Mouse (Mus musculus): ENCODE data around the gene Rhoa. TPM values are rescaled to one million over a fixed set of nuclear protein-coding genes. Genes with fewer than 3 reads are reported as not detected.
A peak's percentile ranks its signal among the peaks of the same experiment; 100 is the strongest.
"Not testable (repeated sequence)": the region's sequence is repeated elsewhere in the genome, so short reads cannot be mapped to it uniquely, and the experiment has no call there.

Rhoa gene
- polyA plus RNA-seq, 1 experiment from 2014 or later, result 151 TPM

DNA sequence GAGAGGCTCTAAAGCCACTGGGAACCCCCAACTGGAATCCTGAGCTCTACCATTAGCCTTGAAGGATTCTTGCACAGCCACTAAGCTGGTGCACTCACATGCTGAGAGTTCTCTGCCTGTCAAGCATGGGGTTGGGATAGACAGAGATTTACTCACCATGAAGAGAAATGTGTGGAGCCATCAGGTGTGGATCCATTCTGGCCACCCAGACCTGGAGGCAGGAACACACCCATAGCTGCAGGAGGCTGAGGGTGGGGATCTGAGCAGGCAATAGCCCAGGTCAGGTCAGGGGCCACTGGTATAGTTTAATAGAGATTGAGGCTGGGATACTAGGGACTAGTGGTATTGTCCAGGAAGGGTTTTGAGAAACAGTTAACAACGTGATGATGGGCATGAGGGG, 759 bp upstream of the Rhoa start:
- Histone ChIP-seq H3K27ac (ENCODE audit: low read depth, low read length) (peak overlapping the region; percentile 77), H3K4me1 (ENCODE audit: control insufficient read depth, insufficient read depth, low read length) (peaks cover 28% of the 10 kb centered on the region), H3K4me3 (ENCODE audit: low read depth, low read length) (peak overlapping the region; percentile 90), H3K4me2 (ENCODE audit: low read depth, low read length) (peak overlapping the region; percentile 73), H3K9ac (replicated peaks; ENCODE audit: low read depth, low read length) (peak overlapping the region; percentile 62), H3K27me3 (ENCODE audit: control insufficient read depth, insufficient read depth, low read length) (no peaks in the 10 kb centered on the region), H3K36me3 (ENCODE audit: control insufficient read depth, insufficient read depth, low read length) (peaks cover 21% of the 10 kb centered on the region), H3K9me3 (ENCODE audit: control insufficient read depth, low read length) (no peaks in the 10 kb centered on the region)
- ATAC-seq (ENCODE audit: low read depth), result peak; percentile 0; the same call in 1 of the 2 replicates
- WGBS, result 4% methylated on average over 1 of the region's 1 CpGs

DNA sequence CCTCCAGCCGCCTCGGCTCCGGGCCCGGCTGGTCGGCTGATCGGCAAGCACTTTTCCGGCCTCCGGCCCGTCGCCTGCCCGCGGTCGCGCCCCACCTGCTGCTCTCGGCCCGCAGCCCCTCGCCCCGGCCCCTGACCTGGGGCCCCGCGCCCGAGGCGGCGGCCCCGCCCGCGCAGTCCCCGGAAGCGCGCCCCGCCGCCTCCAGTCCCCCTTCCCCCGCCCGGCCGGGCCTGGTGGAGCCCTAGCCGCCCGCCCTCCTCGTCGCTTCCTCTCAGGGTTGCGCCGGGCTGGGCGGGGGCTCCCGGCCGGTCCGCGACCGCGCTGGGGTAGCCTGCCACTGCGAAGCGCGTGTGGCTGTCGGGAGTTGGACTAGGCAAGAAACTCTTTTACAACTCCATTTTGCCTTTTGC, 647 bp downstream of the Rhoa start:
- Histone ChIP-seq H3K4me3 (ENCODE audit: low read depth, low read length) (peak overlapping the region; percentile 90), H3K27me3 (ENCODE audit: control insufficient read depth, insufficient read depth, low read length) (no peaks in the 10 kb centered on the region), H3K4me1 (ENCODE audit: control insufficient read depth, insufficient read depth, low read length) (peaks cover 28% of the 10 kb centered on the region), H3K27ac (ENCODE audit: low read depth, low read length) (peak overlapping the region; percentile 98), H3K36me3 (ENCODE audit: control insufficient read depth, insufficient read depth, low read length) (peaks cover 18% of the 10 kb centered on the region), H3K9me3 (ENCODE audit: control insufficient read depth, low read length) (no peaks in the 10 kb centered on the region), H3K9ac (replicated peaks; ENCODE audit: low read depth, low read length) (peak overlapping the region; percentile 93), H3K4me2 (ENCODE audit: low read depth, low read length) (peak overlapping the region; percentile 54)
- ATAC-seq (ENCODE audit: low read depth), result peak; percentile 73
- WGBS, result 2% methylated on average over 29 of the region's 51 CpGs

DNA sequence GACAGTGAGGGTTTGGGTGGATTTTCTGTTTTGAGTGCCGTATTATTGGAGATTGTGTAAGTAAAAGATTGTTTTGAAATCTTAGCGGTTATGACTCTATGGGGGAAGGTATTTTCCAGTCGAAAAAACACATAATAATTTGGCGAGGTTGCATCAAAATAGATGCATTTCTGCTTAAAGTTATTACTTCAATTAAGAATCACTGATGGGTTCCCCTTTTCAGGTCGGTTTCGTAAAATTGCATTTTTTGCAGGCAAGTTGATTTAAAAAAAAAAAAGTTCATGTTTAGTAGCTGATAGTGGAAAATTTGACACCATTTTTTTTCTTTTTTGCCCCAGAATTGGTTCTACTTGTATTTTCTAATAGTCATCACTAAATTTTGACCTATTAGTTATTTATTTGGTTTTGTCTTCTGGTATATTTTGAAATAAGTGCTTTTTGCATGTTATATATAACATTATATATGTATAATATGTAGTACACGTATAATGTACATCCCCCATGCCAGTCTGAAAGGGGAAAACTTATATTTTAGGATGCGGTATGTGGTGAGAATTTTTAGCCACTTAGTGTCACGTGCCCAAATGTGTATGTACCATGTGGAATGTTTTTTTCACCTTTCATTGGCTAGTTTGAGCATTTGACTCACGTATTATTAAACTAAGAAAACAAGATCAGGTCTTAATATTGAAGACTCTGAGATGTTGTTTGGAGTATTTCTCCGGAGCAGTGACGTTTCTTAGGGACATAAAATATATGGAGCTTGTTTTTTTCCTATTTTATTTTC, 1.3 kb downstream of the Rhoa start:
- 22% methylated on average over 12 of the region's 12 CpGs for WGBS

DNA sequence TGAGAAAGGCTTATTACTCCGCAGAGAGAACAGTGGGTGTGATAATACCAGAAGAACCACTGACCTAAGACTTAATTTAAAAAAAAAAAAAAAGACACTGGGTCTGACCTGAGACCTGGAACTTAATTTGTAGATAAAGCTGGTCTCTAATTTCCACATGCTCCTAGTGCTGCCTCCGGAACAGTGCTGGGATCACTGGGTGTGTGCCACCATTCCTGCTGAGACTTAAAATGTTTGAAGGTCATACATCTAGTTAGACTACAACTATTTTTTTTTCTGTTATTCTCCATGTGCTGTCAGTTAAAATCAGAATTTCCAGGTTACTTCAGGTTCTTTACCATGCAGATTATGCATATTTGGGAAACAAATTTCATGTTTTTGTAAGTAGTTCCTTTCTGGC, 2.2 kb downstream of the Rhoa start:
- 63% methylated on average over 2 of the region's 2 CpGs for WGBS
- Histone ChIP-seq H3K27ac (ENCODE audit: low read depth, low read length) (no peak overlapping the region), H3K9ac (replicated peaks; ENCODE audit: low read depth, low read length) (no peak overlapping the region), H3K36me3 (ENCODE audit: control insufficient read depth, insufficient read depth, low read length) (peaks cover 5% of the 10 kb centered on the region; the same call in 1 of the 2 replicates), H3K9me3 (ENCODE audit: control insufficient read depth, low read length) (no peaks in the 10 kb centered on the region), H3K4me2 (ENCODE audit: low read depth, low read length) (peak overlapping the region; percentile 54), H3K27me3 (ENCODE audit: control insufficient read depth, insufficient read depth, low read length) (no peaks in the 10 kb centered on the region), H3K4me3 (ENCODE audit: low read depth, low read length) (peak overlapping the region; percentile 90), H3K4me1 (ENCODE audit: control insufficient read depth, insufficient read depth, low read length) (peaks cover 28% of the 10 kb centered on the region)
- no peak for ATAC-seq (ENCODE audit: low read depth)

More for the DNA sequence above, 1.3 kb downstream of the Rhoa start:
- Histone ChIP-seq H3K9me3 (ENCODE audit: control insufficient read depth, low read length) (no peaks in the 10 kb centered on the region), H3K4me1 (ENCODE audit: control insufficient read depth, insufficient read depth, low read length) (peaks cover 28% of the 10 kb centered on the region), H3K4me3 (ENCODE audit: low read depth, low read length) (peak overlapping the region; percentile 90), H3K36me3 (ENCODE audit: control insufficient read depth, insufficient read depth, low read length) (peaks cover 14% of the 10 kb centered on the region), H3K4me2 (ENCODE audit: low read depth, low read length) (peak overlapping the region; percentile 54), H3K27ac (ENCODE audit: low read depth, low read length) (peak overlapping the region; percentile 98), H3K27me3 (ENCODE audit: control insufficient read depth, insufficient read depth, low read length) (no peaks in the 10 kb centered on the region), H3K9ac (replicated peaks; ENCODE audit: low read depth, low read length) (peak overlapping the region; percentile 93)
- ATAC-seq (ENCODE audit: low read depth), result no peak

DNA sequence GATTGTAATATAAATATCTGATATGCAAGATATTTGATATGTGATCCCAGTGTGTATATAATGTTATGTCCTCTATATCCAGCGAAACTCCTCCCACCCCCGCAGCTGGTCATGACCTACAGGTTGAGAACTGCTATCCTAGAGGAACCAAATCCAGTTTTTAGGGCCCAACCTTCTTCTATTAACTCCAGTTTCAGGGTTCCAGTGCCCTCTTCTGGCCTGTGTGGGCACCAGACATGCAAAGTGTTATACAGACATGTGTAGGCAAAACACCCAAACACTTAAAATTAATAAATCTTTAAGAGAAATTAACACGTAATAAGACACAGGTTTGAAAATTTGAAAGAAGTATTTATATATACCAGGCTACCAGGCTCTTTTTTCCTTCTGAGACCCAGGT, 11.6 kb downstream of the Rhoa start:
- over 99% methylated on average over 3 of the region's 3 CpGs for WGBS
- no peak overlapping the region for H3K4me3 ChIP-seq (ENCODE audit: low read depth, low read length)
- H3K4me2 ChIP-seq (ENCODE audit: low read depth, low read length), result no peak overlapping the region
- no peaks in the 10 kb centered on the region for H3K36me3 ChIP-seq (ENCODE audit: control insufficient read depth, insufficient read depth, low read length)
- no peak overlapping the region for H3K27ac ChIP-seq (ENCODE audit: low read depth, low read length)
- no peaks in the 10 kb centered on the region for H3K9me3 ChIP-seq (ENCODE audit: control insufficient read depth, low read length)
- ATAC-seq (ENCODE audit: low read depth), result no peak
- no peak overlapping the region for H3K9ac ChIP-seq (replicated peaks; ENCODE audit: low read depth, low read length)
- H3K4me1 ChIP-seq (ENCODE audit: control insufficient read depth, insufficient read depth, low read length), result no peaks in the 10 kb centered on the region
- H3K27me3 ChIP-seq (ENCODE audit: control insufficient read depth, insufficient read depth, low read length), result no peaks in the 10 kb centered on the region

DNA sequence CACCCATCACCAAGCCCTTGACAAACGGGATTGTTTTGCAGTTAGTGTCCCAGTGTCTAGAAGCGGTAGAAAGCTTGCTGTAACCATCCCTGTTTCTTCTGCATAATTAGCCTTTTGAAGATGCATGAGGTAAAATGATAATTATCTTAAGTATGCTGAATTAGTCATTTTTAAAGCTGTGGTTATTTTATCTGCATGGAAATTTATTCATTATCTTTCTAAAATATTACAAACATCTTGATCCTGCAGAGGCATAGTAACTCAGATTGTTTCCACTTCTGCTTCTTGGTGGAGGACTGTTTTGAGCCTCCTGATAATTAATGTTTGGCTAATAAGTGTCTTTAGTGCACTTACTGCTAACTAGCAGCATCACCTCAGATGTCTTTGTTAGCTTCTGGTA, 12.5 kb downstream of the Rhoa start:
- no peak overlapping the region for H3K9ac ChIP-seq (replicated peaks; ENCODE audit: low read depth, low read length)
- H3K27me3 ChIP-seq (ENCODE audit: control insufficient read depth, insufficient read depth, low read length), result no peaks in the 10 kb centered on the region
- ATAC-seq (ENCODE audit: low read depth), result no peak
- H3K4me3 ChIP-seq (ENCODE audit: low read depth, low read length), result no peak overlapping the region
- no peak overlapping the region for H3K4me2 ChIP-seq (ENCODE audit: low read depth, low read length)
- H3K36me3 ChIP-seq (ENCODE audit: control insufficient read depth, insufficient read depth, low read length), result no peaks in the 10 kb centered on the region
- H3K27ac ChIP-seq (ENCODE audit: low read depth, low read length), result no peak overlapping the region
- no peaks in the 10 kb centered on the region for H3K9me3 ChIP-seq (ENCODE audit: control insufficient read depth, low read length)
- 85% methylated on average over 2 of the region's 2 CpGs for WGBS
- no peaks in the 10 kb centered on the region for H3K4me1 ChIP-seq (ENCODE audit: control insufficient read depth, insufficient read depth, low read length)

DNA sequence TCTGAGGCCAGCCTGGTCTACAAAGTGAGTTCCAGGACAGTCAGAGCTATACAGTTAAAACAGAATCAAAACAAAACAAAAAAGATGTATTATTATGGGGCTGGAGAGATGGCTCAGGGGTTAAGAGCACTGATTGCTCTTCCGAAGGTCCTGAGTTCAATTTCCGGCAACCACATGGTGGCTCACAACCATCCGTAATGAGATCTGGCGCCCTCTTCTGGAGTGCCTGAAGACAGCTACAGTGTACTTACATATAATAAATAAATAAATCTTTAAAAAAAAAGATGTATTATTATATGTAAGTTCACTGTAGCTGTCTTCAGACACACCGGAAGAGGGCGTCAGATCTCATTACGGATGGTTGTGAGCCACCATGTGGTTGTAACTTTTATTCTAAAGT, 16.1 kb downstream of the Rhoa start:
- not testable (repeated sequence) for H3K27ac ChIP-seq (ENCODE audit: low read depth, low read length); H3K4me2 ChIP-seq (ENCODE audit: low read depth, low read length); H3K9me3 ChIP-seq (ENCODE audit: control insufficient read depth, low read length); H3K27me3 ChIP-seq (ENCODE audit: control insufficient read depth, insufficient read depth, low read length); H3K4me1 ChIP-seq (ENCODE audit: control insufficient read depth, insufficient read depth, low read length); H3K36me3 ChIP-seq (ENCODE audit: control insufficient read depth, insufficient read depth, low read length); H3K4me3 ChIP-seq (ENCODE audit: low read depth, low read length); H3K9ac ChIP-seq (replicated peaks; ENCODE audit: low read depth, low read length); ATAC-seq (ENCODE audit: low read depth)
- WGBS, result 88% methylated on average over 7 of the region's 7 CpGs

DNA sequence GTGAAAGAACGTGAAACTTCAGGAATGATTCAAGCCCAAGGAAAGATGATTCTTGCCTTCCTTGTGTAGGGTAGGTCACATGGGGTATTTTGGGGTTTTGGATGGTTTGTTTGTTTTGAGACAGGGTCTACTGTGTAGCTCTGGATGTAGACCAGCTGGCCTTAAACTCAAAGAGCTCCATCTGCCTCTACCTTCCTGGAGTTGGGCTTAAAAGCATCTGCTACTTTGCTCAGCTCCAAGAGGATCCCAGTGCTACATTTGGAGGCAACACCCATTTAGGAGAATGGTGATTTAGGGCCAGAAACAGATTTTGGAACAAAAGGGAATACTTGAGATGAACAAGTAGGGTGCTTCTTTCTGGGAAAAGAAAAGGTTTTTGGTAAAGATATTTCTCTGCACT, 18.9 kb downstream of the Rhoa start:
- Histone ChIP-seq H3K27ac (ENCODE audit: low read depth, low read length) (no peak overlapping the region), H3K36me3 (ENCODE audit: control insufficient read depth, insufficient read depth, low read length) (peaks cover 9% of the 10 kb centered on the region; the same call in 1 of the 2 replicates), H3K27me3 (ENCODE audit: control insufficient read depth, insufficient read depth, low read length) (no peaks in the 10 kb centered on the region), H3K9ac (replicated peaks; ENCODE audit: low read depth, low read length) (no peak overlapping the region), H3K9me3 (ENCODE audit: control insufficient read depth, low read length) (no peaks in the 10 kb centered on the region), H3K4me3 (ENCODE audit: low read depth, low read length) (no peak overlapping the region), H3K4me2 (ENCODE audit: low read depth, low read length) (no peak overlapping the region), H3K4me1 (ENCODE audit: control insufficient read depth, insufficient read depth, low read length) (no peaks in the 10 kb centered on the region)
- no peak for ATAC-seq (ENCODE audit: low read depth)
- 98% methylated on average over 1 of the region's 1 CpGs for WGBS

DNA sequence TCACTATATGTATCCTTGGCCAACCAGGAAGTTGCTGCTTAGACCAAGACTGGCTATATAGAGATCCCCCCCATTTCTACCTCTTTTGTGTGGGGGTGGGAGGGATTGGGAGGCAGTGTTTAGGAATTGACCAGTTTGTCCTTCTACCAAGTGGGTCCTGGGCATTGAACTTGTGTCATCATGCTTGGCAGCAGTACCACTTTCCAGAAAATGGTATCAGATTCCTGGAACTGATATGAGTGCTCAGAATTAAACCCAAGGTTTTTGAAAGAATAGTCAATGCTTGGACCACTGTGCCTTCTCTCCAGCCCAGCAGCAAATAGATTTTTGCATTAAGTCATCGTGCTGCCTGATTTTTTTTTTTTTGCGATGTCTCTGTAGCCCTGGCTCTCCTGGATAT, 19.9 kb downstream of the Rhoa start:
- no peak overlapping the region for H3K4me3 ChIP-seq (ENCODE audit: low read depth, low read length)
- 97% methylated on average over 2 of the region's 2 CpGs for WGBS

More for the DNA sequence above, 19.9 kb downstream of the Rhoa start:
- no peak overlapping the region for H3K9ac ChIP-seq (replicated peaks; ENCODE audit: low read depth, low read length)
- H3K27ac ChIP-seq (ENCODE audit: low read depth, low read length), result no peak overlapping the region
- no peaks in the 10 kb centered on the region for H3K9me3 ChIP-seq (ENCODE audit: control insufficient read depth, low read length)
- no peak for ATAC-seq (ENCODE audit: low read depth)
- peaks cover 11% of the 10 kb centered on the region; the same call in 1 of the 2 replicates for H3K36me3 ChIP-seq (ENCODE audit: control insufficient read depth, insufficient read depth, low read length)
- H3K4me1 ChIP-seq (ENCODE audit: control insufficient read depth, insufficient read depth, low read length), result no peaks in the 10 kb centered on the region
- H3K4me2 ChIP-seq (ENCODE audit: low read depth, low read length), result no peak overlapping the region
- no peaks in the 10 kb centered on the region for H3K27me3 ChIP-seq (ENCODE audit: control insufficient read depth, insufficient read depth, low read length)

Data from neural tube, embryonic 14.5 days (tissue).